Mouse (Mus musculus) adrenal gland, adult 2 months (tissue): ENCODE results near the gene Mif4gd. TPM values are rescaled to one million over a fixed set of nuclear protein-coding genes. Genes with fewer than 3 reads are reported as not detected.
A peak's percentile ranks its signal among the peaks of the same experiment; 100 is the strongest.

Source experiments
- DNase-seq: peaks from one replicate; pipeline ENCODE4 v3.0.0; 2021
- polyA plus RNA-seq: library from polyadenylated mRNA; depleted of rRNA; stranded (reverse); fragments of >200 nt; gene quantifications from 2 replicates; pipeline ENCODE4 v1.2.3, GENCODE M21; 2012
- total RNA-seq, 2 experiments: library from RNA; stranded (reverse); gene quantifications; 2 replicates each; pipeline ENCODE4 v1.2.3; 2021

Mif4gd gene
- total and polyA plus RNA-seq, 3 experiments = 92.5 to 243 (median 170) TPM

DNA sequence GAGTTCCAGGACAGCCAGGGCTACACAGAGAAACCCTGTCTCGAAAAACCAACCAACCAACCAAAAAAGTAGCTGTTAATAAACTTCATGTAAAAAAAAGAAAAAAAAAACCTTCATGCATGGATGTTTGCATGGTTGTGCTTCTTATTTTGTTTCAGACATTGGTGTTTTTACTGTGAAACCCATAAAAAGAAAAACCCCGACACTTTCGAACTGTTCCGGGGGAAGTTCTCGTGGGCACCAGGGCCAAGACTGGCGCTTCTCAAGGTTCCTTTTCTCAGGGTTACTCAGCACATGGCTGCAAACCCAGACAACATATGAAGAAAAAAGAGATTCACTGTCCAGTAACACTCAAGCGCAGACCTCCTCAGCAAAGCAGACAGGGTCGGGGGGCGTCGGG lies 20.1 kb upstream of the Mif4gd start:
- no peak for DNase-seq

DNA sequence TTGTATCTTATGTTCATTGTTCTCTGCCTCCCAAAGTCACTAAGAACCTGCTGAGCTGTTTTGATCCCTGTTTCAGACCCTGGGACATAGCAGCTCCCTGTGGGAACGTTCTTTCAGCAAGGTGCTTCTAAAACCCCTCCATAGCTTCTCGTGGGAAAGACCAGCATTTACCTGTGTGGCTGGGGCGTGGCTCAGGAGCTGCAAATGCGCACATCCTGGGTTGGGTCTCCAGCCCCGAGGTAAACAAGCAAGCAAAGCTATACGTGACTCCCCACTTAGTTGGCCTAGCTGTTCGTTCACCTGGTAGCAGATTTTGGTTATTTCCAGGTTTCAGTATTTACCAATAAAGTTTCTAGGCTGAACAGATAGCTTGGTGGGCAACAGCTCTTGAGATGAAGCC lies 19.5 kb upstream of the Mif4gd start:
- DNase-seq = no peak

DNA sequence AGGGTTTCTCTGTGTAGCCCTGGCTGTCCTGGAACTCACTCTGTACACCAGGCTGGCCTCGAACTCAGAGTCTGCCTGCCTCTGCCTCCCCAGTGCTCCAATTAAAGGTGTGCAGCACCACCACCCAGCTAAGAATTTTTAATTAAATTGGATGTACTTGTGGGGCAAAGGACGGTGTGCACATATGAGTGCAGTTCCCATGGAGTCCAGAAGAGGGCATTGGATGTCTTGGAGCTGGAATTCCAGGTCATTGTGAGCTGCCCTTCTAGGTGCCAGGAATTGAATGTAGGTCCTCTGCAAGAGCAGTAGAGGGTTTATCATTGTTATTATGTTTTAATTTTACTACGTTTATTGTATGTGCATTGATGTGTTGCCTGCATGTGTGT lies 18.7 kb upstream of the Mif4gd start:
- no peak for DNase-seq

DNA sequence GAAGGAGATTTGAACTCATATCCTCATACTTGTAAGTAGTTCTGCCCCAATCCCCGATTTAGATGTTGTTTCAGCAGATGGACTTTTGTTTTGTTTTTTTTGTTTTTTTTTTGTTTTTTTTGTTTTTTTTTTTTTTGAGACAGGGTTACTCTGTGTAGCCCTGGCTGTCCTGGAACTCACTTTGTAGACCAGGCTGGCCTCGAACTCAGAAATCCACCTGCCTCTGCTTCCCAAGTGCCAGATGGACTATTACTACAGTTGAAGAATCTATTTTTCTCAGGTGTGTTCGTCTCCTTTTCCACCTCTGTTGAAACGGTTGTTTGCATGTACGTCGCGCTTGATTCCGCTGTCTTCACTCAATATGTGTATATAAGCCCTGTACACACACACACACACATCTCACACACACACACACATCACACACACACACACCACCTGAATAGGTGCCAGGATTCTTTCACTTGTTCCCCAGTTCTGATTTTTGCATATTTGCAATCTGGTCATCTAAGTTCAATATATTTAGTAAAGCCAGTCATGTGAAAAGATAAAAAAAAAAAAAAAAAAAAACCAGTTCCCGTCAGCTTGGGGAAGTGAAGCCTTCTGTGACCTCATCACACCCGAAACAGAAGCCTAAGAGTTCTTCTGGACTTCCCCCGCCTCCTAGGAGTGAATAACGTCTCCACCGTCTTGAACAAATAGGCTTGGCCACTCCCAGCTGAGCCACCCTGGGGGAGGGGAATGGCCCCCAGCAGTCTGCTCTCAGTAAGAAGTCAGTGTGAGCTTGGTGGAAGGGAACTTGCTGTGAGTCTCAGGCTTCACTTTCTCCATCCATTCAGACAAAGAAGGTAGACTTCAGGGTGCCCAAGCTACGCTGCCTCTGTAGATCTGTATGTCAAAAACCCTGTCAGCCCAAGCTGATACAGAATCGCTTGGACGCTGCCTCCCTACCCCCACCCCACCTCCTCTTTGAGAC lies 18.0 kb upstream of the Mif4gd start:
- no peak for DNase-seq

DNA sequence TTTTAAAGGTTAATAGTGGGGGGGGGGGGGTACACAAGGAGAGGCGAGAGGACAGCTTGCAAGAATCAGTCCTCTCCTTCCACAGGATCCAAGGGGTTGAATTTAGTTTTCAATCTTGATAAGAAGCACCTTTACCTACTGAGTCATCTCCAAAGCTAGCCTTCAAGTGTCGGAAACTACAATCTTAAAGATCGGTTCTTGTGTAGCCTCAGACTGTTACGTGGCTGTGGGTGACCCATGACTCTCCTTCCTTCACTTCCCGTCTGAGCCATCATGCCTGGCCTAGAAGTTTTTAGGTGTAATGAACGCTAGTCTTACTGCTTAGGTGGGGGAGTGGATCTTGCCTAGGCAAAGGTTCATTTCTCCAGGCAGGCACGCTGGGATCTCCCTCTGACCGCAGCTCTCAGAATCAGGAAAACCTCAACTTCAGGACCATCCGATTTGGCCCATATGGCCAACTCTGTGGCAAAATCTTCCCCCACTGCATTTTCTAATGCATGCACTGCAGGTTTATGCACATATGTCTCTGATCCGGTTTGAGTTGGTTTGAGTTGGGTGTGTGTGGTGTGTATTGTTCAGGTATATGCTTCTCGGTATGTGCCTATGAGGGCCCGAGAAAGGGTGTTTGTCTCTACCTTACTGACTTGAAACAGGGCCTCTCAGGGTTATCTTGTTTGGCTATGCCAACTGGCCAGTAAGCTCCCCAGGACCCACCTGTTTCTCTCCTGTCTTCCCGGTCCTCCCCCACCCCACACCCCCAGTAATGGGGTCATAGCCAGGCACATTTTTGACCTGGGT lies 17.2 kb upstream of the Mif4gd start:
- no peak for DNase-seq

DNA sequence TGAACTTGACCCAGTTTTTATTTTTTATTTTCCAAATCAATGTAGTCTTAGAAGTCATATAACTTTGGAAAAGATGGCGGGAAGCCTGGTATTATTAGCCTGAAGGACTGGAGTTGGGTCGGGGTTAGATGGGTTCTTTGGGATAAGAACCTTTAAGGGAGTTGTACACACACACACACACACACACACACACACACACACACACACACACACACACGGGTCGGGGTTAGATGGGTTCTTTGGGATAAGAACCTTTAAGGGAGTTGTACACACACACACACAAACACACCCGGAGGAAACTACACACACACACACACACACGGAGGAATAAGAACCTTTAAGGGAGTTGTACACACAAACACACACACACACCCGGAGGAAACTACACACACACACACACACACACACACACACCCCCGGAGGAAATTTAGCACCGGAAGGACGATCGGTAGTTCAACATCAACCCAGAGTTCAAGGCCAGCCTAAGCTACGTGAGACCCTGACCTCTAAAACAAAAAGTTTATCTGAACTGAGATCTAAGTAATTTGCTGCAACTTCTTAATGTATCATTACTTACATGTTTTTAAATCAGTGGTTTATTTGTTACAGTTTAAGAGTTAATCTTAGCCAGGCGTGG lies 15.8 kb upstream of the Mif4gd start:
- DNase-seq = no peak

DNA sequence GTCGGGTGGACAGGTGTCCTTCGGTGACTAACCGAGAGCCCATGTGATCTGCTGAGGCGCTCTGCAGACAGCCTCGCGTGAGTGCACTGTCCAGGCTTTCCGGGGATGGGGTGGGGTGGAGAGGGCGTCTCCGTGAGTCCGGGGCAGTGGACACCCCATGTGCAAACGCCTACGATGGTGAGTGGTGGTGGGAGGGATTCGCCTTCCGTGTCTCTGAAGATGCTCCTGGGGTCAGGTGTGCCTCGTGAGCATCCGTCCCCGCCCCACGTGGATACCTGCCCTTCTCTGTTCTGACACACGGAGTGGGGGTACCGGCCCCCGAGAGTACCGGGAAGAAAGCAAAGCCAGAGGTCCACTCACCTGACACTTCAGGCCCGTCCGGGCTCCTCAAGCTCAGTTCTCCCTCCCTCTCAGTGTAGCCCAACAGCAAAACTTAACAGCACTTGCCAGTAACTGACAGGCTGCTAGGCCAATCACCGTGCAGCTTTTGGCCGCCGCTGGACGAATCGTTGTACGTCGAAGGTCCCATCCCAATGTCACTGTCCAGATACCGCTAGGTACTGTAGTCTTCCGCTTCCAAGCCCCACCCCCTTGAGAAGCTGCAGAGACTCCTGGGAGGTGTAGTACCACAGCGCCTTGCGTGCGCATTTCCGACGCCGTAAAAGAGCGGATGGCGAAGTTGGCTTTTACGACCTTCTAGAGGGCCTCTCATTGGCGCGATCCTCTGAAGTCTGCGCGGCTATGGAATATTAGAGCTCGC lies 15.1 kb upstream of the Mif4gd start, which contains the start of gene Slc25a19:
TSS of gene Slc25a19 (minus strand) at position 591 of the 760 bp plus-strand sequence.
- DNase-seq = peak; percentile 100

DNA sequence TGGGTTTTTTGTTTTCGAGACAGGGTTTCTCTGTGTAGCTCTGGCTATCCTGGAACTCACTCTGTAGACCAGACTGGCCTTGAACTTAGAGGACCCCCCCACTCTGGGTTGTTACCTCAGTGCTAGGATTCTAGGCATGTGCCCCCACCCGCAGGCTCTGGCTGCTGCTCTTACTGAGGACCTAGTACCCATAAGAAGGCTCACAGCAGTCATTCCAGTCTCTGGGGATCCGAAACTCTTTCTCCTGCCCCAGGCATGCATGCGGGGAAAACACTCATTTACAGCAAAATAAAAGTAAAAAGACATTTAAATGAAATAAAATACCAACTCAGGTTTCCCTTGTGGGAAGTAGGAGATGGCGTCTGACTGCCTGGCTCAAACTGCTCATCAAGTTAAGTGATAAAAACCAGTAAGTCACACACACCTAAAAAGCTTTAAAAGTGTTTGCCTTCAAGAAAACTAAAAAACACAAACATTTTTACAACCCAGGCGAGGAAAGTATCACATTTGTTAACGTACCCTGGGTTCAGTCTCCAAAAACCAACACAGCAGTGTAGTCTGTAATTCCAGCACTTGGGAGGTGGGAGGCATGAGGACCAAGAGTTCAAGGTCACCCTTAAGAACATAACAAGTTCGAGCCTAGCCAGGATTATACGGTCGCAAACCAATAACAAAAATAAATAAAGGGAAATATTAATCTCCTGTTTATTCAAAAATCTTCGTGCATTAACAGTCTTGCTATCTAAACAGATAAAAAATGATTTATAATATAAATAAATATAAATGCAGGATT lies 14.3 kb upstream of the Mif4gd start:
- no peak for DNase-seq

DNA sequence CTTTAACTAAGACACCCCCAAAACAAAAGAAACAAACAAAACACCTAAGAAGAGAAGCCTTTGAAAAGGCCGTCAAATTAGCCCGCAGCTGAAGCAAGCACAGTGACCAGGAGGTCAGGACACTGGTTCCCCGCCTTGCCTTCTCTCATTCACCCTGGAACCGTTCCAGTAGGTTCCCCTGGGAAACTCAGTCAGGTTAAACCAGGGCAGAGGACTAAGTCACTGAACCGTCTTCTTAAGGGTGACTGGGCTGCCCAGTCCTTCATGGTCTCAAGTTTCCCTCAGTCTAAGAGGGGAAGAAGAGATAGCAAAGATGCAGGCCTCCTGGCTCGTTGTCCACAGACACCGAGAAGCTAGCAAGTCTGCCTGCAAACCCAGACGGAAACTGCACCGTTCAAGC lies 13.1 kb upstream of the Mif4gd start:
- DNase-seq = no peak

DNA sequence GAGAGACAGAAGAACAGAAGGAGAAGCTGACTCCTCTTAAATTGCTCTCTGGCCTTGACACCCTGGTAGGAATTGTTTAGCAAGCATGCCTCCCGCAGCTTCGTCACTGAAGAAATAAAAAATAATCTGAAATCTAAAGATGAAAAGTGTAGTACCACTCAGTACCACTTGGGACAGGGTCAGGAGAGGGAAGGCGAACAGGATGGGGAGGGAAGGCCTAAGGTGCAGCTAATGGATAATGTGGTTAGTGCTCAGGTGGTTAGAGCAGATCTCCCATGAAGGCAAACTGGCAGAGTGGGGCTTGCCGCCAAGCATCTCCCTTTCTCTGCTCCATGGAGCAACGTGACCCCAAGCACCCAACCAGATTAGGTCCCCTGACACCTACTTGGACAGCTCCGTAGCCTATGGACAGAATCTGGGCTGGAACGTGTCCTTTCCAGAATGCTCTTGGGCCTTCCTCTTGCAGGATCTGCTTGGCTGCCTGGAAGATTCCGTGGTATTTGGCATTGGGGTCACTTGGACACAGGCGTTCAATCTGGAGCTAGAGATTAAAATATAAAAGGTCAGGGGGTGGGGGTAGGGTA lies 10.8 kb upstream of the Mif4gd start:
- DNase-seq = peak; percentile 50

DNA sequence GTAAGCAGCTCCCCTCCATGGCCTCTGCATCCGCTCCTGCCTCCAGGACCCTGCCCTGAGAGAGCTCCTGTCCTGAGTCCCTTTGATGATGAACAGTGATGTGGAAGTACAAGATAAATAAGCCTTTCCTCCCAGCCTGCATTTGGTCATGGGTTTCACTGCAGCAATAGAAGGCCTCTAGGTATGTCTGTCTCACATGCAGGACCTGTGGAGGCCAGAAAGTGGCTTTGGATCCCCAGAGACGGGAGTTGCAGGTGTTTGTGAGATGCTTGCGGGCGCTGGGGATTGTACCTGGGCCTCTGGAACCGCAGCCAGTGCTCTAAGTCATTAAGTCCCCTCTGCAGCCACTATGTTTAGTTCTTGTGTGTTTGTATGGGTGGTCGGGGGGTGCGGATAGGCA lies 7.2 kb upstream of the Mif4gd start:
- DNase-seq = no peak

DNA sequence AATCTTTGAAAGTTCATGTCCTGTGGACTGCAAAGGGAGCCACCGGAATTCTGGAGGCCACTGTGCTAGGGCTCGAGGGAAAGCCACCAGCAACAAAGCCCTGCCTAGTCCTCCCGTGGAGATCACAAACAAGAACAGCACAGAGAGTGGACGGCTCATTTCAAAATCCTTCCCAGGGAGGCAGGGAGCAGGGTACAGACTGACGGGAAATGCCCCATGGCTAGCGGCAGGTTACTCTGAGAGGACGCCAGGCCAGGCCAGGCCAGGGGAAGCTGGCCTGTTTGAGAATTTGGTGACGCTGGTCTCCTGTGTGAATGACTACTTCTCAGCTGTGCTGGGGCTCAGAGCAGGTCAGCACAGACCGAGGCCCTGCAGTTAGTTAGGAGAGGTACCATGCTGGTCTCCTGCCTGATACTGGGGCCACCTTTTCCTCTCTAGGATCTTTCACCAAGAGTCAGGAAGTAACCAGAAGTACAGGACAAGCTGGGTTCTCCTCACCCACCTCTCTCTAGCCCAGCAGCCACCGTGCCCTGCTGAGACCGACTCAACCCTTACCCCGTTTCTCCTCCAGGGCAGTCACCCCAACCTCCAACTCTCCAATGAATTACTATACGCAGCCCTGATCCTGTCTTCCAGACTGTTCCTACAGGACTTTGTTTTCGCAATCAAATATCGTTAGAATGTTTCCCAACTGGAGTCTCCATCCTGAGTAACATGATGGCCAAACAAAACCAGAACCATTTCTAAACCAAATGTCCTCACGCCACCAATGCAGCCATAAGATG lies 6.2 kb upstream of the Mif4gd start:
- no peak for DNase-seq

DNA sequence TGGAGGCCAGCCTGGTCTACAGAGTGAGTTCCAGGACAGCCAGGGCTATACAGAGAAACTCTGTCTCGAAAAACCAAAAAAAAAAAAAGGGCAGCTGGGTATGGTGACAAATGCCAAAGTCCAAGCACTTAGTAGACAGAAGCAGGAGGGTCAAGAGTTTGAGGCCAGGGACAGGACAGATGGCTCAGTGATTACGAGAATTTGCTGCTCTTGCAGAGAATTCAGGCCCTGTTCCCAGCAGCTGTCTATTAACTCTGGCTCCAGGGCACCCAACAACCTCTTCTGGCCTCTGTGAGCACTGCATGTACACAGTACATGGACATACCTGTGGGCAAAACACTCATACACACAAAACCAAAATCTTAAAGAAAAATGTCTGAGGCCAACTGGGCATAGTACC lies 5.2 kb upstream of the Mif4gd start:
- no peak for DNase-seq

DNA sequence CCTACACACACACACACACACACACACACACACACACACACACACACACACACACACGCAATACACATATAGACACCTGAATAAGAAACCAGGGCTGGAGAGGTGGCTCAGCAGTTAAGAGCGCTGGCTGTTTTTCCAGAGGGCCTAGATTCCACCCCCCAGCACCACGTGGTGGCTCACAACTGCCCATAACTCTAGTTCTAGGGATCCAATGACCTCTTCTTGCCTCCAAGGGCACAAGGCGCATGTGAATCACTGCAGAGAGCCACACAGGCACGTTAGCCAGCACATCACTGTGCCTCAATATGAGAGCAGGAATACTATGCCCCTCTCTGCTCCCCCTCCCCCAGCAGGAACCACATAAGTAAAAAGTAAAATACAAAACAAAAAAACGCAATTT lies 4.1 kb upstream of the Mif4gd start:
- peak; percentile 87 for DNase-seq

DNA sequence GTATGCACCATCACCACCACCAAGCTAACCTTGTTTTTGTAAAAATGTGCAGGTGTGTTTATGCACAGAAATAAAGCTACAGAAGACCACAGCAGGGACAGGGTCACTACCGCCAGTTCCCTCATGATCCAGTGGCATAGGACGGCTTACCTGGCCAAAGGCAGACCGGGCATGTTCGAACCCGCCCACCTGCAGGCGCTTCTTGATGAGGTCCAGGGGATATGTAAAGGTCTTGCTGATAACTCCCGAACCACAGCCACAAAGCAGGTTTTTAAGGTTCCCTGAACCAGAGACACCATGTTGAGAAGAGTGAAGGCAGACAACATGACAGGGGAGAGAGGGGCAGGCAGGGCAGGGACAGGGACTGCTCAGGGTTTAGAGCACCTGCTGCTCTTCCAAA lies 3.6 kb upstream of the Mif4gd start:
- no peak for DNase-seq

DNA sequence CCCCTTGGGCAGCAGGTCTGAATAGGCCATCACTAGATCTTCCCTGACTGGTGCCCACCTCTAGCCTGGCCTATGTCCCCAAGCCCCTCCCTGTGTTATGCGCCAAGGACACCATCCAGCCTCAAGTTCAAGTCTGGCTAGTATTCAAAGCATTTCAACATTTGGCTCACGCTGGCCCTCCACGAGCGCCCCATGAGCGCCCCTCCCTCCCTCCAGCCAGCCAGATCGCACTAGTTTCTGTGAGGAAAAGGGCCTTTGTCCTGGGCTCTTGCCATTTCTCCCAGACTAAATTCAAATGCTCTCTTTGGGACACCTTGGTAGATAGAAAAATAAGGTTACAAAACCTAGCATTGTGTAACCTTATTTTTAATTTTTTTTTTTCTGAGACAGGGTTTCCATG lies 3.1 kb upstream of the Mif4gd start:
- DNase-seq = peak; percentile 82

DNA sequence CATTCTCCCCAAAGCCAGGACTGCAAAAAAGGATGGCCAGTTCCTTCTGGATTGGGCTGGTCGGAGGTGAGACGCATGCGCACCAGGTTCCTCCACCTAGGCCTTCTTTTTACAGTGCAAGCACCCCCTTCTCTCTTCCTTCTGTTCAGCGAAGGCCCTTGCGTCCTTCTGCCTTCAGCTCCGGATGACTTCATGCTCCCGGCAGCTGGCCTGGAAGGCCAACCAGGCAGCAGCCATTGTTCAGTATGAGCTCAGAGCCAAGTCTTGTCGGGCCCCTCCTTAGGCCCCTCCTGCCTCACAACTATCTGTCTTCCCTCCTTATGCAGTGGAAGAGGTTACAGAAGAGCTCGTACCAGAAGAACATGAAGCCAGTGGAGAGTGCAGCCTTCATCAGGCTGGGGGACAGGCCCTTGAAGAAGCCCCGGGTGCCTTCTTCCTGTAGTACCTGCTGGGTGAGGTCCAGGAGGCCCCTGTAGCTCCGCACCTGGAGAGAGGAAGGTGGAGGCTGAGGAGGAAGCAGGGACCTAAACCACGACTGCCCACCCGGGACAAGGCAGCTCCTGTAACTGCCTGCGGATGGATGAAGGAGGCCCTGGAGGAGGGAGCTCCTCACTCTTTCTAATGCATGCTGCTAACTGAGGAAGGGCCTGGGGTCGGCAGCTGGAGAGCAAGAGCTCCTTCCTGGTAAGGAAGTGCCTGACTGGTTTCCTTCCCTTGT lies 2.5 kb upstream of the Mif4gd start:
- DNase-seq = peak; percentile 82

DNA sequence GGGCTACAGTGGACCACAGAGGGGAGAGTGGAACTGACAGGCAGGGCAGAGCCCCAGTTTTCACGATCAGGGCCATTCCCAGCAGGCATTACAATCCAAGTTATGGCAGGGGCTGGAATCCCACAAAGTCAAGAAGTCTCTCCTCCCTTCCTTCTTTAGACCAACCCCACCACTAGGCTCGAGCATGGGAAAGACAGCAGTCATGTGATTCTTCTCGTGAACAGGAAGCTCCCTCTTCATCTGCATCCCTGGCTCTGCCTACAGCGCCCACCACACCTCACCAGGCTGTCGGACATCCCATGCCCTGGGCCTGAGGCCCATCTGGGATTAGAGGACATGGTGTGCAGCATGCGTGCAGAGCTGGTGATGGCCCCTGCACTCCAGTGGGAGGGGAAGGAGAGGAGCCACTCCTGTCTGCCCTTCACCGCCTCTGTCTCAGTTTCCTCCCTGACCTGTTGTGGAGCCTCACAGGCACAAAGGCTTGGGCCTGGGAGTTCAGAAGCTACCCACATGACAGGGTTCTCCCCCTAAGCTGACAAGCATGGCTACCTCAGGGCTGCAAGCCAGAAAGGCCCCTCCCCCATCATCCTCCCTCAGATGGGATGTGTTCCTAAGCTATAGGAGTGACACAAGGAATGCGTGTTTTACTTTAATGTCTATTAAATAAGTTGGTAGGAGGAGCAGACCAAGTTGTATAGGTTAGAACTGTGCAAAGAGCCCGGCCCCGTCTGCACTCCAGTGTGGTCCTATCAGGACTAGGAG lies 1.8 kb upstream of the Mif4gd start:
- no peak for DNase-seq
